Mouse (Mus musculus) megakaryocyte, adult 5-6 weeks (primary cell): ENCODE measurements around the gene 2210407C18Rik. TPM values are rescaled to one million over a fixed set of nuclear protein-coding genes. Genes with fewer than 3 reads are reported as not detected.

ENCODE experiments used
- ATAC-seq: 2 replicates; pipeline ENCODE4 v1.8.0; 2016; ENCODE audit warnings: mild to moderate bottlenecking, inconsistent platforms; ENCODE audit not compliant: poor library complexity, severe bottlenecking
- total RNA-seq, 2 experiments: library from RNA; stranded (forward) in 1 of 2; stranded (reverse) in 1 of 2; fragments of 153-499, 151-499 nt in 1 of 2; fragments of 221-1000, 200-1000 nt in 1 of 2; gene quantifications; 2 replicates each; pipeline versions ENCODE4 v1.2.3 to v1.2.4; 2015 to 2017

2210407C18Rik gene
- total RNA-seq, 2 experiments from 2014 or later: not detected

DNA sequence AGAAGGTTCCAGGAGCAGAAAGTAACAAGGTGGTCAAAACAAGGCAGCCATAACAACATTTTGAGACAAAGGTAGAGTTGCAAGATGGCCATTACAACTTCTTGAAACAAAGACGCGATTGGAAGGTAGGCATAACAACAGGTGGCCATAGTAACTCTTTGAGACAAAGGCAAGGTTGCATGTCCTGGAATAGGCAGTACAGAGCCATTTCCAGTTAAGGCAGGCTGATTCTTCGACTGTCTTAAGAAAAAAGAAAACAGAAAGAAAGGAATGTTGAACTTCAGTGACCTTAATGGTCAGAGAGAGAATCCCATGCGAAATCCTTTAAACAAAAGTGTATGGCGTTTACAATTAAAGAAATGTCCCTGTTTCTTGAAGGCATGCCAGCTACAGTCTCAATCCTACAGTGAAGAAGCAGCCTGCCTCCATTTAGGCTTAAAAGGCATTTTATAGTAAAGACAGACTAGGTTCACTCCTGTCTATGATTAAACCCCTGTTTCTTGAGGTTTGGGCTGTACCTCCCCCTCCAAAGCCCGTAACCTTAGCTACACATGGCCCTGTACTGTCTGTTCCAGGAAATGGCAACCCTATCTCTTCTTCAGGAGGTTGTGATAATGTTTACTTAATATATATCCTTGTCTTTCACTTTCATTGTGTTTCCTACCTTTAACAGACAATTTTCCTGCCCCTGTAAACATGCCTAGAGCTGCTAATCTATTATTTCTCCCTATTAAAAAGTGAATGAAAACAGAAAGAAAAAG lies 12.9 kb downstream of the 2210407C18Rik start:
- ATAC-seq: no peak

GRCm38 (mm10) chr11:58602062-58602461 lies 13.8 kb downstream of the 2210407C18Rik start:
- ATAC-seq: no peak

DNA sequence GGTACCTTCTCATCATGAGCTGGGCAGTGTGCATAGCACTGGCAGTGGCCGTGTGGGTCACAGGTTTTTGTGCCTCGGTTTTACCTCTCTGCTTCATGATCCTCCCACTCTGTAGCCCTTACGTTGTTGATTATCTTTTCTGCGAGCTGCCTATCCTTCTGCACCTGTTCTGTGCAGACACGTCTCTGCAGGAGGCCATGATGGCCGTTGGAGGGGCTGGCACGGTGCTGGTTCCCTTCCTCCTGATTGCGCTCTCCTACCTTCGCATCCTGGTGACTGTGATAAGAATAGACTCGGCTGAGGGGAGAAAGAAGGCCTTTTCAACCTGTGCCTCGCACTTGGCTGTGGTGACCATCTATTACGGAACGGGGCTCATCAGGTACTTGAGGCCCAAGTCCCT lies 18.0 kb downstream of the 2210407C18Rik start:
- ATAC-seq: no peak

GRCm38 (mm10) chr11:58594814-58595213 lies 21.1 kb downstream of the 2210407C18Rik start, which contains the start of gene Olfr324:
Gene Olfr324, plus strand, starts transcription at chr11:58595114.
- no peak for ATAC-seq

- no peak for ATAC-seq
Observed at GRCm38 (mm10) chr11:58588620-58589250, 27.1 kb downstream of the 2210407C18Rik start.

DNA sequence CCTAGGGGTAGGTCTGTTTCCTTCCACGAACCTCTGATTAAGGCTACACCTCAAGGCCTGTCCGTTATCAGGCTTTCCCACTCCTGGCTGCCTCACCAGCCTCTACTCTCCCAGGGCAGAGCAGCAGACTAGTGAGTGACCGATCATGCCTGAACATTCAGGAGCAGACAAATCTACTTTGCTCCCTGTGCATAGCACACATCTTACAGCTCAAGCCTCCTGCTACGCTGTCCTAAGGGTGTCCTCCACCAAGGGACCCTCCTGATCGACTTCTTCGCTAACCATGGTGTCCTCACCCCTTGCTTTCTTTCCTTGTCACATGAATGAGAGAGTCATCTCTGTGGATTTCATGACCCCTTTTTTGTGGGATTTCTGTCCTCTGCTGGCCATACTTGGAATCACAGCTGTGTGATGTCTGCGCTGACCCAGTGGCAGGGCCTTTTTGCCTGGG lies 28.0 kb downstream of the 2210407C18Rik start:
- 0 out of 2 replicates have a peak, but pooled peaks have one; percentile 33 for ATAC-seq

DNA sequence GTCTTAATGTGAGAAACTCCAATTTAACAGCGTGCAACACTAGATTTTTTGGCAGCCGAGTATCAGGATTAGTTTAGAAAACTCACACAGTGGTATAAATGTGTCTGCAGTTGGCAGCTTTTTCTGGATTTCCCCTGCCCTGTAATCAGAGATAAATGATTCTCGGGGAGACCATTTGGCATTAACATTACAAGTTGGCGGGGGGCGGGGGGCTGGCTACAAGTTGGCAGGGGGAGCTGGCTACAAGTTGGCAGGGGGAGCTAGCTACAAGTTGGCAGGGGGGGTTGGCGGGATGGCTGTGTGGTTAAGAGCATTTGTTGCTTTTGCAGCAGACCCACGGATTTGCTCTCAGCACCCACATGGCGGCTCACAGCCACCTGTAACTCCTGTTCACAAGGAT lies 37.2 kb downstream of the 2210407C18Rik start:
- no peak for ATAC-seq

GRCm38 (mm10) chr11:58577430-58577829 lies 38.4 kb downstream of the 2210407C18Rik start, which contains the start of gene Olfr325:
Gene Olfr325, plus strand, starts transcription at chr11:58577730.
- no peak for ATAC-seq

DNA sequence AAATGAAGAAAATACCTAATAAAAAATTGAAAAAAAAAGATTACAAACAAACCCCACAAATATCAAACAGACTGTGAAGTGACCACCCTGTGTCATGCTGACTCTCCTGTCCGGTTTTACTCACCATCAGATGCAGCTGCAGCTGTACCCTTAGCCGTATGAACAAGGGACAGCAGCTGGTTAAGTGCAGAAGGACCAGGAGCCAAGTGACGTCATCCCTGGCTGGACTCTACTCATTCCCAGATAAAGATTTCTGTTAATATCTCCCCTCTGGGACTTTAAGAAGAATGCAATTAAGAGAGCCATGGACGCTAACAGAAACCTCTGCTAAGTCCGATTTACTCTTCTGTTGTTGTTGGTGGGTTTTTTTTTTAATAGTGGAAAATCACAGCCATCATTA lies 45.5 kb downstream of the 2210407C18Rik start, which contains the start of gene Olfr224:
Gene Olfr224, minus strand, starts transcription at position 149 of the 400 bp plus-strand sequence.
- no peak for ATAC-seq

Other genes with a start within 250 kb of the 2210407C18Rik start
- gene Lypd8, start 237.0 kb downstream of the 2210407C18Rik start, total RNA-seq (2015): not detected in 2 replicates
- gene Lypd8, start 237.0 kb downstream of the 2210407C18Rik start, total RNA-seq (2017): not detected in 2 replicates
- gene 1810065E05Rik, start 195.0 kb downstream of the 2210407C18Rik start, total RNA-seq (2015): not detected in 2 replicates
- gene 1810065E05Rik, start 195.0 kb downstream of the 2210407C18Rik start, total RNA-seq (2017): not detected in 2 replicates
- not detected in 2 replicates for gene Gm12253, start 183.5 kb downstream of the 2210407C18Rik start, total RNA-seq (2015)
- not detected in 2 replicates for gene Gm12253, start 183.5 kb downstream of the 2210407C18Rik start, total RNA-seq (2017)
- gene Lypd9, start 163.2 kb downstream of the 2210407C18Rik start, total RNA-seq (2015): not detected in 2 replicates
- not detected in 2 replicates for gene Lypd9, start 163.2 kb downstream of the 2210407C18Rik start, total RNA-seq (2017)
- gene Olfr30, start 153.8 kb downstream of the 2210407C18Rik start, total RNA-seq (2015): not detected in 2 replicates
- gene Olfr30, start 153.8 kb downstream of the 2210407C18Rik start, total RNA-seq (2017): not detected in 2 replicates
- gene Olfr332, start 123.5 kb downstream of the 2210407C18Rik start, total RNA-seq (2015): not detected in 2 replicates
- gene Olfr332, start 123.5 kb downstream of the 2210407C18Rik start, total RNA-seq (2017): not detected in 2 replicates
- gene Olfr331, start 113.5 kb downstream of the 2210407C18Rik start, total RNA-seq (2015): not detected in 2 replicates
- gene Olfr331, start 113.5 kb downstream of the 2210407C18Rik start, total RNA-seq (2017): not detected in 2 replicates
- not detected in 2 replicates for gene Olfr330, start 81.2 kb downstream of the 2210407C18Rik start, total RNA-seq (2015)
- gene Olfr330, start 81.2 kb downstream of the 2210407C18Rik start, total RNA-seq (2017): not detected in 2 replicates
- gene Olfr329-ps, start 69.7 kb downstream of the 2210407C18Rik start, total RNA-seq (2015): not detected in 2 replicates
- gene Olfr329-ps, start 69.7 kb downstream of the 2210407C18Rik start, total RNA-seq (2017): not detected in 2 replicates
- not detected in 2 replicates for gene Olfr328, start 60.4 kb downstream of the 2210407C18Rik start, total RNA-seq (2015)
- gene Olfr328, start 60.4 kb downstream of the 2210407C18Rik start, total RNA-seq (2017): 0.07 TPM in 1 of 2 replicates, not detected in the other
- gene Olfr224, start 45.5 kb downstream of the 2210407C18Rik start, total RNA-seq (2015): not detected in 2 replicates
- gene Olfr224, start 45.5 kb downstream of the 2210407C18Rik start, total RNA-seq (2017): not detected in 2 replicates
- not detected in 2 replicates for gene Olfr325, start 38.3 kb downstream of the 2210407C18Rik start, total RNA-seq (2015)
- gene Olfr325, start 38.3 kb downstream of the 2210407C18Rik start, total RNA-seq (2017): not detected in 2 replicates
- gene Olfr324, start 21.0 kb downstream of the 2210407C18Rik start, total RNA-seq (2015): not detected in 2 replicates
- gene Olfr324, start 21.0 kb downstream of the 2210407C18Rik start, total RNA-seq (2017): not detected in 2 replicates
- gene Olfr323, start 14.4 kb upstream of the 2210407C18Rik start, total RNA-seq (2015): not detected in 2 replicates
- not detected in 2 replicates for gene Olfr323, start 14.4 kb upstream of the 2210407C18Rik start, total RNA-seq (2017)
- 0.11 and 0.27 TPM in 2 replicates for gene Trim58, start 24.4 kb upstream of the 2210407C18Rik start, total RNA-seq (2015)
- 0.04 TPM in 1 of 2 replicates, not detected in the other for gene Trim58, start 24.4 kb upstream of the 2210407C18Rik start, total RNA-seq (2017)
- gene Olfr322, start 42.7 kb upstream of the 2210407C18Rik start, total RNA-seq (2015): not detected in 2 replicates
- gene Olfr322, start 42.7 kb upstream of the 2210407C18Rik start, total RNA-seq (2017): not detected in 2 replicates
- gene Olfr320, start 65.0 kb upstream of the 2210407C18Rik start, total RNA-seq (2015): not detected in 2 replicates
- not detected in 2 replicates for gene Olfr320, start 65.0 kb upstream of the 2210407C18Rik start, total RNA-seq (2017)
- gene Olfr319, start 83.1 kb upstream of the 2210407C18Rik start, total RNA-seq (2015): not detected in 2 replicates
- gene Olfr319, start 83.1 kb upstream of the 2210407C18Rik start, total RNA-seq (2017): not detected in 2 replicates
- gene Olfr318, start 107.9 kb upstream of the 2210407C18Rik start, total RNA-seq (2015): not detected in 2 replicates
- not detected in 2 replicates for gene Olfr318, start 107.9 kb upstream of the 2210407C18Rik start, total RNA-seq (2017)
- not detected in 2 replicates for gene Olfr317, start 123.1 kb upstream of the 2210407C18Rik start, total RNA-seq (2015)
- gene Olfr317, start 123.1 kb upstream of the 2210407C18Rik start, total RNA-seq (2017): not detected in 2 replicates
- gene Olfr316, start 136.7 kb upstream of the 2210407C18Rik start, total RNA-seq (2015): not detected in 2 replicates
- not detected in 2 replicates for gene Olfr316, start 136.7 kb upstream of the 2210407C18Rik start, total RNA-seq (2017)
- gene Olfr315, start 157.1 kb upstream of the 2210407C18Rik start, total RNA-seq (2015): not detected in 2 replicates
- not detected in 2 replicates for gene Olfr315, start 157.1 kb upstream of the 2210407C18Rik start, total RNA-seq (2017)
- gene Olfr314, start 166.9 kb upstream of the 2210407C18Rik start, total RNA-seq (2015): not detected in 2 replicates
- gene Olfr314, start 166.9 kb upstream of the 2210407C18Rik start, total RNA-seq (2017): not detected in 2 replicates
- not detected in 2 replicates for gene Fam183b, start 185.9 kb upstream of the 2210407C18Rik start, total RNA-seq (2015)
- gene Fam183b, start 185.9 kb upstream of the 2210407C18Rik start, total RNA-seq (2017): not detected in 2 replicates
- not detected in 2 replicates for gene Olfr313, start 198.9 kb upstream of the 2210407C18Rik start, total RNA-seq (2015)
- gene Olfr313, start 198.9 kb upstream of the 2210407C18Rik start, total RNA-seq (2017): not detected in 2 replicates
- not detected in 2 replicates for gene Olfr312, start 213.2 kb upstream of the 2210407C18Rik start, total RNA-seq (2015)
- gene Olfr312, start 213.2 kb upstream of the 2210407C18Rik start, total RNA-seq (2017): not detected in 2 replicates
- not detected in 2 replicates for gene Olfr311, start 223.2 kb upstream of the 2210407C18Rik start, total RNA-seq (2015)
- not detected in 2 replicates for gene Olfr311, start 223.2 kb upstream of the 2210407C18Rik start, total RNA-seq (2017)
- 2.0 and 3.7 TPM in 2 replicates for gene Gm12258, start 231.1 kb upstream of the 2210407C18Rik start, total RNA-seq (2015)
- gene Gm12258, start 231.1 kb upstream of the 2210407C18Rik start, total RNA-seq (2017): 2.0 and 4.7 TPM in 2 replicates